Mouse (Mus musculus): ENCODE data around the gene Snx11.

DNA sequence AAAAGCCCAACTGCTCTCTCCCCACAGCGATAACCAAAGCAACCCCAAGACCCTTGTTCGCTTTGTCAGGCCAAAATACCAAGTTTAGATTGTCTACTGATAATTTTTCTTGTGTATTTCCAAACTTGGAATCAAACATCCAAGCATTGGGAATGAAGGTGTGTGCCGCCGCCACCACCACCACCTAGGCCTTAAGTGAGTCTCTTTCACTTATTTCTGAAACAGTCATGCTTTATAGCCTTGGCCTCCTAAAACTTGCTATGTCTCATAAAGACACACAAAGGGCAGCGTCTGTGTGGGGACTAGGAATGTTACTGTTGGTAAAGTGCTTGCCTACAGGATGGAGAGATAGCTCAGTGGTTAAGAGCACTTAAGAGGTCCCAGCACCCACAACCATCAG lies 36.6 kb upstream of the Snx11 start:
- TF ChIP-seq GATA1 (IDR thresholded peaks at IDR 0.05; ENCODE audit: borderline replicate concordance, low read length) (no peak), FLI1 (IDR thresholded peaks at IDR 0.05; ENCODE audit: low read length) (no peak)
